Mouse (Mus musculus) spleen, adult 12 weeks (tissue): ENCODE data around the gene Gm8113.
"Not testable (repeated sequence)": the region's sequence is repeated elsewhere in the genome, so short reads cannot be mapped to it uniquely, and the experiment has no call there.

Source experiments
- DNase-seq: peaks from one replicate; pipeline ENCODE4 v3.0.0; 2022; ENCODE audit warnings: low spot score

Gene Gm8113

GRCm38 (mm10) chr14:43924688-43925403, at the start of gene Gm8113:
Gene Gm8113, plus strand, starts transcription at chr14:43925390.
- peak; percentile 50 for DNase-seq

GRCm38 (mm10) chr14:43875417-43875816, 49.8 kb upstream of the Gm8113 start, which contains the start of gene Ear1:
Gene Ear1, minus strand, starts transcription at chr14:43875517.
- DNase-seq = not testable (repeated sequence)

GRCm38 (mm10) chr14:43877789-43878188, 47.4 kb upstream of the Gm8113 start:
- DNase-seq = not testable (repeated sequence)

GRCm38 (mm10) chr14:43879966-43880545, 45.1 kb upstream of the Gm8113 start:
- not testable (repeated sequence) for DNase-seq

- DNase-seq = not testable (repeated sequence)
These were observed 39.0 kb upstream of the Gm8113 start for GRCm38 (mm10) chr14:43886235-43886634.

- DNase-seq = not testable (repeated sequence)
These were observed 33.9 kb upstream of the Gm8113 start for GRCm38 (mm10) chr14:43891288-43891687.

- DNase-seq = not testable (repeated sequence)
These were observed 29.8 kb upstream of the Gm8113 start for GRCm38 (mm10) chr14:43895357-43895756.

- DNase-seq = not testable (repeated sequence)
These were observed 26.6 kb upstream of the Gm8113 start for GRCm38 (mm10) chr14:43898577-43898976.

- not testable (repeated sequence) for DNase-seq
These were observed 7.0 kb upstream of the Gm8113 start for GRCm38 (mm10) chr14:43918214-43918613.

GRCm38 (mm10) chr14:43923459-43923858, 1.7 kb upstream of the Gm8113 start, which contains the start of gene Ear10:
Gene Ear10, minus strand, starts transcription at chr14:43923559.
- not testable (repeated sequence) for DNase-seq

- DNase-seq = not testable (repeated sequence)
These were observed 287 bp downstream of the Gm8113 start for GRCm38 (mm10) chr14:43925404-43925950.

- DNase-seq = peak; percentile 2
These were observed 7.8 kb downstream of the Gm8113 start for GRCm38 (mm10) chr14:43932991-43933390.

GRCm38 (mm10) chr14:43933399-43933798, 8.2 kb downstream of the Gm8113 start:
- DNase-seq = not testable (repeated sequence)

GRCm38 (mm10) chr14:43953382-43953781, 28.2 kb downstream of the Gm8113 start:
- DNase-seq = not testable (repeated sequence)

GRCm38 (mm10) chr14:43955074-43955473, 29.9 kb downstream of the Gm8113 start:
- DNase-seq = not testable (repeated sequence)

GRCm38 (mm10) chr14:43956769-43957168, 31.6 kb downstream of the Gm8113 start, which contains the start of gene Ang5:
Gene Ang5, plus strand, starts transcription at chr14:43957069.
- not testable (repeated sequence) for DNase-seq
